Mouse (Mus musculus) liver, embryonic 11.5 days (tissue): Measurements from ENCODE around the gene Slc25a22. TPM values are rescaled to one million over a fixed set of nuclear protein-coding genes. Genes with fewer than 3 reads are reported as not detected.

Experiments used
- ATAC-seq: fragments of 200-750 bp; cut with Nextera tagmentation; replicated peaks from 2 replicates; pipeline ENCODE4 v1.8.0; 2017; ENCODE audit warnings: moderate number of reproducible peaks, mild to moderate bottlenecking, moderate TSS enrichment, moderate library complexity; ENCODE audit not compliant: low FRiP score
- DNase-seq: peaks from one replicate; pipeline ENCODE4 v3.0.0-alpha.2; 2017; ENCODE audit warnings: low spot score
- H3K27ac ChIP-seq: fragments of 300-500 bp; sonication (generic); 2 replicates; pipeline ENCODE4 v1.5.1; 2014; ENCODE audit warnings: mild to moderate bottlenecking, low read depth, low read length, control low read depth
- H3K27me3 ChIP-seq: fragments of 300-500 bp; sonication (generic); replicated peaks from 2 replicates; pipeline ENCODE4 v1.6.1; 2014; ENCODE audit warnings: low read length, mixed read lengths; ENCODE audit not compliant: control insufficient read depth, insufficient read depth
- H3K36me3 ChIP-seq: fragments of 300-500 bp; sonication (generic); 2 replicates; pipeline ENCODE4 v1.6.1; 2014; ENCODE audit warnings: mild to moderate bottlenecking, low read length, moderate library complexity, mixed read lengths; ENCODE audit not compliant: control insufficient read depth, insufficient read depth
- H3K4me1 ChIP-seq: fragments of 300-500 bp; sonication (generic); replicated peaks from 2 replicates; pipeline ENCODE4 v1.6.1; 2014; ENCODE audit warnings: low read length, mixed read lengths; ENCODE audit not compliant: control insufficient read depth, insufficient read depth
- H3K4me2 ChIP-seq: fragments of 300-500 bp; sonication (generic); 2 replicates; pipeline ENCODE4 v1.6.1; 2014; ENCODE audit warnings: mild to moderate bottlenecking, control low read depth, moderate library complexity
- H3K4me3 ChIP-seq: fragments of 300-500 bp; sonication (generic); 2 replicates; pipeline ENCODE4 v1.5.1; 2014; ENCODE audit warnings: low read depth, low read length, control low read depth
- H3K9ac ChIP-seq: fragments of 300-500 bp; sonication (generic); 2 replicates; pipeline ENCODE4 v1.6.1; 2014; ENCODE audit warnings: low read depth, low read length, control low read depth
- H3K9me3 ChIP-seq: fragments of 300-500 bp; sonication (generic); 2 replicates; pipeline ENCODE4 v1.6.1; 2016; ENCODE audit warnings: low read length, inconsistent platforms, mixed read lengths; ENCODE audit not compliant: control insufficient read depth
- WGBS: fragments of 180-500 bp; shearing (Covaris S2); extraction: QIAGEN DNeasy Blood & Tissue Kit; methylation state at CpG from one replicate; pipeline ENCODE4 v1.1.7; 2014; 5-methylcytosine and 5-hydroxymethylcytosine counted together
- polyA plus RNA-seq: library from polyadenylated mRNA; unstranded; fragments of >200 nt; fragmentation: Nextera tagmentation; extraction: Ambion mirVana; gene quantifications from 2 replicates; pipeline ENCODE4 v1.2.1, GENCODE M21; 2014

The Slc25a22 gene
- polyA plus RNA-seq, 1 experiment from 2014 or later = 36.9 TPM

GRCm38 (mm10) chr7:141463824-141464602 lies 26.3 kb upstream of the Slc25a22 start:
- Histone ChIP-seq H3K9me3 (no peaks in the 10 kb centered on the region), H3K27ac (no peak overlapping the region), H3K36me3 (no peaks in the 10 kb centered on the region), H3K4me3 (peak overlapping the region; percentile 32), H3K27me3 (peaks cover 57% of the 10 kb centered on the region), H3K4me1 (peaks cover 33% of the 10 kb centered on the region), H3K9ac (no peak overlapping the region), H3K4me2 (peak overlapping the region; percentile 55)
- ATAC-seq = no peak
- 22% methylated on average over 12 of the region's 12 CpGs for WGBS
- DNase-seq = no peak

- 10% methylated on average over 5 of the region's 5 CpGs for WGBS
- H3K4me1 ChIP-seq = peaks cover 24% of the 10 kb centered on the region
- DNase-seq (no peak), ATAC-seq (no peak)
- no peak overlapping the region for H3K27ac ChIP-seq
- no peaks in the 10 kb centered on the region for H3K36me3 ChIP-seq
- H3K4me3 ChIP-seq = peak overlapping the region; percentile 44
- H3K9me3 ChIP-seq = no peaks in the 10 kb centered on the region
- peak overlapping the region; percentile 66 for H3K4me2 ChIP-seq
- H3K27me3 ChIP-seq = peaks cover 57% of the 10 kb centered on the region
- no peak overlapping the region; the same call in 1 of the 2 replicates for H3K9ac ChIP-seq
Observed at GRCm38 (mm10) chr7:141462333-141462821, 24.7 kb upstream of the Slc25a22 start.

GRCm38 (mm10) chr7:141461521-141462332 lies 24.0 kb upstream of the Slc25a22 start:
- peaks cover 57% of the 10 kb centered on the region for H3K27me3 ChIP-seq
- H3K9ac ChIP-seq = peak overlapping the region; percentile 55
- no peaks in the 10 kb centered on the region for H3K9me3 ChIP-seq
- no peaks in the 10 kb centered on the region for H3K36me3 ChIP-seq
- no peak overlapping the region for H3K27ac ChIP-seq
- 3% methylated on average over 58 of the region's 59 CpGs for WGBS
- ATAC-seq (no peak), DNase-seq (no peak)
- peak overlapping the region; percentile 44 for H3K4me3 ChIP-seq
- peak overlapping the region; percentile 66 for H3K4me2 ChIP-seq
- H3K4me1 ChIP-seq = peaks cover 21% of the 10 kb centered on the region

GRCm38 (mm10) chr7:141460391-141461113 lies 22.9 kb upstream of the Slc25a22 start, which contains the start of gene Cracr2b:
Gene Cracr2b, plus strand, starts transcription at chr7:141461094.
- ATAC-seq (no peak), DNase-seq (no peak)
- Histone ChIP-seq H3K27ac (no peak within 1 kb of the TSS), H3K9me3 (no peaks in the 10 kb centered on the region), H3K36me3 (no peaks in the 10 kb centered on the region), H3K4me3 (peak within 1 kb of the TSS; percentile 44), H3K4me2 (peak within 1 kb of the TSS; percentile 66), H3K4me1 (peaks cover 22% of the 10 kb centered on the region), H3K27me3 (peaks cover 55% of the 10 kb centered on the region), H3K9ac (peak within 1 kb of the TSS; percentile 55)
- 59% methylated on average over 15 of the region's 15 CpGs for WGBS

GRCm38 (mm10) chr7:141460001-141460390 lies 22.3 kb upstream of the Slc25a22 start:
- no peak for DNase-seq
- no peaks in the 10 kb centered on the region for H3K9me3 ChIP-seq

DNA sequence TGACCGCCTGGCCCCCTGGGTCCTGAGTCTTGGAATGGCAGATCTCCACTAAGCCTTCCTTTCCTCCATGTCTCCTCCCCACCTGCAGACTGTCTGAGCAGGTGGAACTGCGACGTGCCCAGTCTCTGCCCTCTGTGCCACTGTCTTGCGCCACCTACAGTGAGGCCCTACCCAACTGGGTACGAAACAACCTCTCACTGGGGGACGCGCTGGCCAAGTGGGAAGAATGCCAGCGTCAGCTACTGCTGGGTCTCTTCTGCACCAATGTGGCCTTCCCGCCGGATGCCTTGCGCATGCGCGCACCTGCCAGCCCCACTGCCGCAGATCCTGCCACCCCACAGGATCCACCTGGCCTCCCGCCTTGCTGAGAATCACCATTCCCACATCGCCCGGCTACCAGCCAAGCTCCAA lies 21.6 kb upstream of the Slc25a22 start:
- H3K4me1 ChIP-seq = peaks cover 17% of the 10 kb centered on the region

More at GRCm38 (mm10) chr7:141460001-141460390, 22.3 kb upstream of the Slc25a22 start:
- H3K27ac ChIP-seq = no peak overlapping the region
- ATAC-seq = no peak
- H3K9ac ChIP-seq = no peak overlapping the region
- no peaks in the 10 kb centered on the region for H3K36me3 ChIP-seq
- H3K4me2 ChIP-seq = no peak overlapping the region
- WGBS = 68% methylated on average over 5 of the region's 5 CpGs
- H3K4me1 ChIP-seq = peaks cover 18% of the 10 kb centered on the region
- H3K27me3 ChIP-seq = peaks cover 49% of the 10 kb centered on the region
- no peak overlapping the region for H3K4me3 ChIP-seq

DNA sequence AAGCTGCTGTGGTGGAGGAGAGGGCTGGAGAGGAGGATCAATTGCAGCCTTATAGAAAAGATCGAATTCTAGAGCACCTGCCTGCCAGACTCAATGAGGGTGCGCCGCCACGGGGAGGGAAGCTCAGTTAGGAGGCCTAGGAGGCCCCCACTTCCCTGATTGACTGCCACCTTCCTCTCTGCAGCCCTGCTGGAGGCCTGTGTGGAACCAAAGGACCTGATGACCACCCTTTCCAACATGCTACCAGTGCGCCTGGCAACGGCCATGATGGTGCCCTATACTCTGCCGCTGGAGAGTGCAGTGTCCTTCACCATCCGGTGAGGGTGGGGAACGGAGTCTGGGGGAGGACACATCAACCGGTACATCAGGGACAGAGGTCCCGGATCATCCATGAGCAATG lies 21.0 kb upstream of the Slc25a22 start:
- Histone ChIP-seq H3K9me3 (no peaks in the 10 kb centered on the region), H3K4me2 (no peak overlapping the region; the same call in 1 of the 2 replicates), H3K4me3 (no peak overlapping the region), H3K27me3 (peaks cover 36% of the 10 kb centered on the region), H3K27ac (no peak overlapping the region), H3K4me1 (peaks cover 17% of the 10 kb centered on the region), H3K36me3 (no peaks in the 10 kb centered on the region), H3K9ac (no peak overlapping the region)
- 90% methylated on average over 11 of the region's 11 CpGs for WGBS
- DNase-seq = no peak
- ATAC-seq = no peak

More for the DNA sequence above, 21.6 kb upstream of the Slc25a22 start:
- DNase-seq (no peak), ATAC-seq (no peak)
- WGBS = 89% methylated on average over 17 of the region's 17 CpGs
- Histone ChIP-seq H3K4me2 (no peak overlapping the region), H3K27me3 (peaks cover 42% of the 10 kb centered on the region), H3K9ac (no peak overlapping the region), H3K36me3 (no peaks in the 10 kb centered on the region), H3K4me3 (no peak overlapping the region), H3K9me3 (no peaks in the 10 kb centered on the region), H3K27ac (no peak overlapping the region)

DNA sequence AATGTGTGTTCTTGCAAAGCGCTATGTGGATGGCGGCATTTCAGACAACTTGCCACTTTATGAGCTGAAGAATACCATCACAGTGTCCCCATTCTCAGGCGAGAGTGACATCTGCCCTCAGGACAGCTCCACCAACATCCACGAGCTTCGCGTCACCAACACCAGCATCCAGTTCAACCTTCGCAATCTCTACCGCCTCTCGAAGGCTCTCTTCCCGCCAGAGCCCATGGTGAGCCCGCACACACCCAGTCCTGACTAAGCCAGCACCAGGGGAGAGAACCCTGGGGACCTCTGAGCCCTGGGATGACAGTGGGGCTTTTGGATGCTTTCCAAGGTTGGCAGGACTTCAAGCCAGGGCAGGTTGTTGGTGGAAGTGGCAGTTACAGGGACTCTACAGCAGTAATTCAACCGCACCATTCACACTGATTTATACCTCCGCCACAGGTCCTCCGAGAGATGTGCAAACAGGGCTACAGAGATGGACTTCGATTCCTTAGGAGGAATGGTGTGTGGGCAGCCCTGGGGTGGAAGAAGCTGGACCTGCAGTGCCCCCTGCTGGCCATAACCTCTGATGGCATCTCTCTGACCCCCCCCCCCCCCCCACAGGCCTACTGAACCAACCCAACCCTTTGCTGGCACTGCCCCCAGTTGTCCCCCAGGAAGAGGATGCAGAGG lies 20.4 kb upstream of the Slc25a22 start:
- no peak for ATAC-seq
- peaks cover 30% of the 10 kb centered on the region for H3K27me3 ChIP-seq
- no peaks in the 10 kb centered on the region for H3K36me3 ChIP-seq
- 74% methylated on average over 15 of the region's 15 CpGs for WGBS
- no peak overlapping the region for H3K4me2 ChIP-seq
- no peak overlapping the region for H3K4me3 ChIP-seq
- no peaks in the 10 kb centered on the region for H3K9me3 ChIP-seq
- peaks cover 17% of the 10 kb centered on the region for H3K4me1 ChIP-seq
- H3K27ac ChIP-seq = no peak overlapping the region
- no peak overlapping the region for H3K9ac ChIP-seq
- DNase-seq = no peak
